30 mouse cellular contexts compared by ENCODE assay signal in the genomic region with DNA sequence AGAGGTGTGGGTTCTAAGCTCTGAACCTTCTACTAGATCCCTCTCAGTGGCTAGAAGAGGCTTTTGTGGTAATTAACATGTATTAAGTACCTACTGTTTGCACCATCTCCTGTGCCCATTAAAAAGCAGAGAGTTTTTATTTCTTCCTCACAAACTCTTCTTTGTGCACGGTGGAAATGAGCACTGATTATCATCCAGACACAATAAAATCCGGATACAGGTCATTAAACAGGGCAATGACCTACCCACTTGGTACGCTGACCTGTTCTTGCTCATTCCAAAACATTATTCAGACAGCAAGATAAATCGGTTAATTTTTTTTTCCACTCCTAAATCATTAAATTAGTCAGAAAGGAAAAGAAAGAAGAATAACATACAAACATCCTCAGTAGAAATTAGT.
DNase-seq lines count a peak whose midpoint lies in the region; ATAC-seq and TF ChIP-seq lines count a peak whose summit lies in the region.
"Had no signal": no experiment of that assay in that cellular context is flagged by ENCODE, and none has a peak within 500 bp of the region (broad histone marks: within the 10 kb centered on the region; RNA-seq: fewer than 3 reads in every experiment).

No protein-coding gene starts in this region.

- no peak overlapping the region for H3K4me2 ChIP-seq in hindbrain, embryonic 12.5 days (replicated peaks)
- no peak overlapping the region for H3K4me2 ChIP-seq in hindbrain, embryonic 14.5 days (replicated peaks)
- H3K4me2 ChIP-seq in stomach, embryonic 15.5 days = no peak overlapping the region
- H3K4me2 ChIP-seq in stomach, postnatal 0 days (replicated peaks; ENCODE audit: low read depth) = no peak overlapping the region
- no peak overlapping the region for H3K4me2 ChIP-seq in embryonic facial prominence, embryonic 14.5 days (ENCODE audit: low read depth, low read length)
- H3K4me2 ChIP-seq: forebrain, embryonic 12.5 days; hindbrain, embryonic 15.5 days; limb, embryonic 15.5 days; liver, embryonic 13.5 days; midbrain, embryonic 15.5 days; neural tube, embryonic 15.5 days had no signal

- no peak for ATAC-seq in hindbrain, embryonic 12.5 days (ENCODE audit: low FRiP score)
- no peak for ATAC-seq in hindbrain, embryonic 14.5 days (ENCODE audit: low FRiP score)
- ATAC-seq in stomach, embryonic 15.5 days (ENCODE audit: insufficient read depth, low FRiP score, low read depth) = no peak
- ATAC-seq in stomach, postnatal 0 days (ENCODE audit: low FRiP score, low TSS enrichment) = no peak
- ATAC-seq in embryonic facial prominence, embryonic 14.5 days (ENCODE audit: low read depth) = no peak
- ATAC-seq: inflammation-experienced regulatory T-cells, adult 6 months; midbrain, embryonic 15.5 days had no signal

- no peak for TF ChIP-seq EP300 in stomach, postnatal 0 days (optimal IDR thresholded peaks at IDR 0.05)

- H3K4me3 ChIP-seq in hindbrain, embryonic 12.5 days = no peak overlapping the region
- no peak overlapping the region for H3K4me3 ChIP-seq in hindbrain, embryonic 14.5 days (replicated peaks; ENCODE audit: low read length)
- H3K4me3 ChIP-seq in stomach, embryonic 15.5 days (replicated peaks) = no peak overlapping the region
- no peak overlapping the region for H3K4me3 ChIP-seq in stomach, postnatal 0 days (ENCODE audit: low read depth, low read length)
- H3K4me3 ChIP-seq in embryonic facial prominence, embryonic 14.5 days (ENCODE audit: low read depth, low read length) = no peak overlapping the region
- H3K4me3 ChIP-seq: erythroblast, embryonic 14.5 days; forebrain, embryonic 12.5 days; hindbrain, embryonic 15.5 days; layer of hippocampus, adult 2 months; left cerebral cortex, adult 2 months; limb, embryonic 15.5 days; liver, embryonic 13.5 days; midbrain, embryonic 15.5 days; neural tube, embryonic 15.5 days had no signal

- 51% methylated on average over 4 of the region's 4 CpGs for WGBS in hindbrain, embryonic 12.5 days
- 47% methylated on average over 4 of the region's 4 CpGs for WGBS in hindbrain, embryonic 14.5 days
- WGBS in stomach, embryonic 15.5 days = 49% methylated on average over 4 of the region's 4 CpGs
- WGBS in stomach, postnatal 0 days = 51% methylated on average over 4 of the region's 4 CpGs
- WGBS in embryonic facial prominence, embryonic 14.5 days = 61% methylated on average over 4 of the region's 4 CpGs

- no peak for TF ChIP-seq CTCF in stomach, postnatal 0 days (IDR thresholded peaks at IDR 0.05; ENCODE audit: low read depth)

- H3K9me3 ChIP-seq in hindbrain, embryonic 12.5 days (replicated peaks) = no peaks in the 10 kb centered on the region
- no peaks in the 10 kb centered on the region for H3K9me3 ChIP-seq in hindbrain, embryonic 14.5 days (ENCODE audit: control insufficient read depth, low read length)
- no peaks in the 10 kb centered on the region for H3K9me3 ChIP-seq in stomach, embryonic 15.5 days
- no peaks in the 10 kb centered on the region for H3K9me3 ChIP-seq in stomach, postnatal 0 days (ENCODE audit: control insufficient read depth, low read length)
- H3K9me3 ChIP-seq in embryonic facial prominence, embryonic 14.5 days (ENCODE audit: control insufficient read depth, low read length) = no peaks in the 10 kb centered on the region
- H3K9me3 ChIP-seq: forebrain, embryonic 12.5 days; hindbrain, embryonic 15.5 days; limb, embryonic 15.5 days; liver, embryonic 13.5 days; midbrain, embryonic 15.5 days; neural tube, embryonic 15.5 days had no signal

- 0 out of 2 replicates have a peak overlapping the region, but pooled peaks have one; percentile 13 for H3K9ac ChIP-seq in hindbrain, embryonic 12.5 days
- H3K9ac ChIP-seq in hindbrain, embryonic 14.5 days = no peak overlapping the region
- no peak overlapping the region for H3K9ac ChIP-seq in stomach, embryonic 15.5 days
- H3K9ac ChIP-seq in stomach, postnatal 0 days (ENCODE audit: low read length) = no peak overlapping the region
- H3K9ac ChIP-seq in embryonic facial prominence, embryonic 14.5 days (ENCODE audit: low read depth, low read length) = no peak overlapping the region
- H3K9ac ChIP-seq: forebrain, embryonic 12.5 days; hindbrain, embryonic 15.5 days; limb, embryonic 15.5 days; liver, embryonic 13.5 days; midbrain, embryonic 15.5 days; neural tube, embryonic 15.5 days had no signal

- no peaks in the 10 kb centered on the region for H3K36me3 ChIP-seq in hindbrain, embryonic 12.5 days
- no peaks in the 10 kb centered on the region for H3K36me3 ChIP-seq in hindbrain, embryonic 14.5 days (replicated peaks; ENCODE audit: control insufficient read depth, insufficient read depth)
- H3K36me3 ChIP-seq in stomach, embryonic 15.5 days = no peaks in the 10 kb centered on the region
- H3K36me3 ChIP-seq in stomach, postnatal 0 days (ENCODE audit: control insufficient read depth, insufficient read depth, low read length) = no peaks in the 10 kb centered on the region
- H3K36me3 ChIP-seq in embryonic facial prominence, embryonic 14.5 days (ENCODE audit: control insufficient read depth, insufficient read depth, low read length) = no peaks in the 10 kb centered on the region
- H3K36me3 ChIP-seq: forebrain, embryonic 12.5 days; hindbrain, embryonic 15.5 days; limb, embryonic 15.5 days; liver, embryonic 13.5 days; midbrain, embryonic 15.5 days; neural tube, embryonic 15.5 days had no signal

- no peak for DNase-seq in hindbrain, embryonic 14.5 days (ENCODE audit: low spot score)
- DNase-seq in stomach, postnatal 0 days (ENCODE audit: low spot score) = no peak
- DNase-seq in embryonic facial prominence, embryonic 14.5 days (ENCODE audit: low spot score) = no peak
- peak; percentile 60 for DNase-seq in retina, postnatal 1 day
- DNase-seq in B cell, adult 2 months = no peak
- DNase-seq in gastrocnemius, adult 18-20 months (ENCODE audit: low spot score) = no peak
- DNase-seq: adrenal gland, postnatal 10 days; cerebellum, adult 8-10 months; cerebellum, postnatal 25 days; gastrocnemius, postnatal 25 days; heart, adult 18-20 months; heart, postnatal 14 days; kidney, adult 18-20 months; kidney, postnatal 36 days; liver, embryonic 13.5 days; lung, adult 18-20 months; lung, postnatal 14 days; right cerebral cortex, postnatal 4 days had no signal

- H3K27ac ChIP-seq in hindbrain, embryonic 12.5 days = no peak overlapping the region
- no peak overlapping the region for H3K27ac ChIP-seq in hindbrain, embryonic 14.5 days
- H3K27ac ChIP-seq in stomach, embryonic 15.5 days = peak overlapping the region; percentile 21; the same call in 1 of the 2 replicates
- no peak overlapping the region for H3K27ac ChIP-seq in stomach, postnatal 0 days (replicated peaks)
- H3K27ac ChIP-seq in embryonic facial prominence, embryonic 14.5 days (replicated peaks; ENCODE audit: low read depth, low read length) = peak overlapping the region; percentile 9; the same call in 1 of the 2 replicates
- H3K27ac ChIP-seq: forebrain, embryonic 12.5 days; hindbrain, embryonic 15.5 days; layer of hippocampus, adult 2 months; left cerebral cortex, adult 2 months; limb, embryonic 15.5 days; liver, embryonic 13.5 days; midbrain, embryonic 15.5 days; neural tube, embryonic 15.5 days had no signal

- peaks cover 13% of the 10 kb centered on the region; the same call in 1 of the 2 replicates for H3K27me3 ChIP-seq in hindbrain, embryonic 12.5 days
- no peaks in the 10 kb centered on the region for H3K27me3 ChIP-seq in hindbrain, embryonic 14.5 days (ENCODE audit: control insufficient read depth, insufficient read depth, low read length)
- H3K27me3 ChIP-seq in stomach, embryonic 15.5 days (replicated peaks) = no peaks in the 10 kb centered on the region
- H3K27me3 ChIP-seq in stomach, postnatal 0 days (ENCODE audit: control insufficient read depth, insufficient read depth, low read length) = no peaks in the 10 kb centered on the region
- no peaks in the 10 kb centered on the region for H3K27me3 ChIP-seq in embryonic facial prominence, embryonic 14.5 days (replicated peaks; ENCODE audit: control insufficient read depth, insufficient read depth, low read length)
- H3K27me3 ChIP-seq: CH12.LX; forebrain, embryonic 12.5 days; hindbrain, embryonic 15.5 days; limb, embryonic 15.5 days; liver, embryonic 13.5 days; midbrain, embryonic 15.5 days; neural tube, embryonic 15.5 days had no signal

- H3K4me1 ChIP-seq in hindbrain, embryonic 12.5 days = peaks cover 41% of the 10 kb centered on the region
- peaks cover 21% of the 10 kb centered on the region; the same call in 1 of the 2 replicates for H3K4me1 ChIP-seq in hindbrain, embryonic 14.5 days (replicated peaks; ENCODE audit: control insufficient read depth, insufficient read depth, low read length)
- H3K4me1 ChIP-seq in stomach, embryonic 15.5 days = peaks cover 51% of the 10 kb centered on the region
- H3K4me1 ChIP-seq in stomach, postnatal 0 days (replicated peaks; ENCODE audit: control insufficient read depth, insufficient read depth) = peaks cover 14% of the 10 kb centered on the region
- peaks cover 71% of the 10 kb centered on the region for H3K4me1 ChIP-seq in embryonic facial prominence, embryonic 14.5 days (ENCODE audit: control insufficient read depth, insufficient read depth, low read length)

Comparison
In these comparisons a context has a peak if more than half of its experiments do, and no peak if none do; other contexts are left out.
1. H3K27ac ChIP-seq: peak in stomach, embryonic 15.5 days (single experiment) and embryonic facial prominence, embryonic 14.5 days (single experiment); none in hindbrain, embryonic 12.5 days (single experiment), hindbrain, embryonic 14.5 days (single experiment) and stomach, postnatal 0 days (single experiment).